Mouse (Mus musculus) left cerebral cortex, postnatal 25 days (tissue): ENCODE data around the gene Trpm2. TPM values are rescaled to one million over a fixed set of nuclear protein-coding genes. Genes with fewer than 3 reads are reported as not detected.
"Not testable (repeated sequence)": the region's sequence is repeated elsewhere in the genome, so short reads cannot be mapped to it uniquely, and the experiment has no call there.

Source experiments
- DNase-seq, 2 experiments: peaks; one replicate each; pipeline ENCODE4 v3.0.0; 2022; ENCODE audit warnings: low spot score in 2 of 2, mixed read lengths in 1 of 2
- intact Hi-C: fragments of 180-260 bp; cut with DNase I; formaldehyde crosslinking; loops from one replicate; pipeline ENCODE4 v1.15.1; 2025
- total RNA-seq, 2 experiments: library from RNA; stranded (reverse); gene quantifications; 2 replicates each; pipeline ENCODE4 v1.2.3; 2021

The Trpm2 gene
- 10 to 100 TPM; 32.3 to 44.9 TPM for total RNA-seq

DNA sequence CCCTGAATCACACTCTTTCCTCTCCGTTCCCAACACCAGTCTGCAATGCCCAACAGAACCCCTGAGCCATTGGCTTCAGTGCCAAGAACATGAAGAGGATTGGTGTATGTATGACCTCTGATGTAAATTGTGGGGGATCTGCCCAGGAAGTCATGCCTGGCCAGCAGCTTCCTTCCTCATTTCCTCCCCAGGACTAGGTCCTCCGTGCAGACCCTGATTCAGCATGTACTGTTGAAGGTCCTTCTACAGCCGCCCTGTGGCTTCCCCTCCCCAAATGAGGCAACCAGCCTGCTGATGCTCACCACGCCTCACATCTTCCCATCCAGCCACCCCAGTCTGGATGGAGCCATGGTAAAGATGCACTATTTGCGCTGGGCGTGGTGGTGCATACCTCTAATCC is at the start of gene Trpm2:
Gene Trpm2 (minus strand): TSS at position 83 of the 400 bp plus-strand sequence.
- intact Hi-C loops = no loop called here
- no peak for DNase-seq

DNA sequence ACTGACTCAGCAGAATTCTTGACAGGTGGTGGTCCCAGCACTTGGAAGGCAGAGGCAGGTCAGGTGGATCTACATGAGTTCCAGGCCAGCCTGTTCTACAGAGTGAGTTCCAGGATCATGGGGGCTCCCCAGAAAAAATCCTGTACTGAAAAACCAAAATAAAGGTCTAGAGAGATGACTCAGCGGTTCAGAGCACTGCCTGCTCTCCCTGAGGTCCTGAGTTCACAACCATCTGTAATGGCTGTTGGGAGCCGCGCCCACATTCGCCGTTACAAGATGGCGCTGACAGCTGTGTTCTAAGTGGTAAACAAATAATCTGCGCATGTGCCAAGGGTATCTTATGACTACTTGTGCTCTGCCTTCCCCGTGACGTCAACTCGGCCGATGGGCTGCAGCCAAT is 49.6 kb upstream of the Trpm2 start:
- intact Hi-C loops, DNase-seq: not testable (repeated sequence)

DNA sequence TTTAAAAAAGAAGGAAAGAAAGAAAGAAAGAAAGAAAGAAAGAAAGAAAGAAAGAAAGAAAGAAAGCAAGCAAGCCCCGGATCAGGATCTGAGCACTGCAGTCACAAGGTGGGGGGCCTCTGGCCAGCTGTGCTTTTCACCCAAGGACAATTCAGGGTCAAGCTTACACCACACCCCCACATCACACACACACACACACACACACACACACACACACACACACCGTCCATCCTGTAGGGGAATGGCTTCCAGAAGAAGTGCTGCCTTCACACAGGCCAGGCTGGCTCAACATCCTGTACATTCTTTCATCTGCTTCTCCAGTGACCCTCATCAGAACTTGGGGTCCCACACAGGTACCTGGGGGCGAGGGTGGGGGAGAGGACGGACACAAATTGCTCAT is 48.9 kb upstream of the Trpm2 start:
- no peak for DNase-seq
- intact Hi-C loops = no loop called here

DNA sequence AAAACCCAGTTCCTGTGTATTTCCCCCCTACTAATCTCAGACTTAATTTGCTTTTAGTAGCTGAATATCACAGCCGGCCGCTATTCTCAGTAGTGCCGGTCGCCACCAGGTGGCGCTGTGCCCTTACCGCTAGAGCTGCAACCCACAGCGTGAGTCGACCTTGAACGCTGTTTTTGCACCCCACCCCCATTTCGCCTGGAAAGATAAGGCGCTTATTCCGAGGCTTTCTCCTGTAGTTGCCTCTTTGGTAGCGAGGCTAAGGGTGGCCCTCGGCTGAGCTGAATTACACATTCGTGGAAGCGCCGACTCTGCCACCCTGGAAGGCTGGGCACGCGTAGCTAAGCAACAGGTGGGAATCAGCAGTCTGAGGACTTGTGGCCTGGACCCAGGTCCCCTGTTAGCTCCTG is 48.4 kb upstream of the Trpm2 start:
- intact Hi-C loops = no loop called here
- DNase-seq = peak; percentile 69 to 76

DNA sequence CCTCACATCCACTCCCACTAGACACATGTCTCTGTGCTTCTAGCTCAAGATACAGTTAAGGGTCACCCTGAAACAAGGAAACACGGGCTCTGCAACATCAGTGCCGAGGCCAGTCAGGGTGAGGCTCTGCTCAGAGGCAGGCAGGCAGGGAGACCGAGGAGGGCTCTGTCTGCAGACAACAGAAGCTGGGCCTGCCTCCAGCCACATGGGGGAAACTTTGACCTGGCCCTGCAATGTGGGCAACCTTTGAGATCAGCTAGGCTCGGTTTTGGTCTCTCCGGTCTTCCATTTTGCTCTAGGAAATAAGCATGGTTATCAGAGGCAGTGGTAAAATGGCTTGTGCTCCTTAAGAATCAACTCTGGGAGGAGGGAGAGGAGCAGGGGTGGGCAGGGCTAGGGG is 46.0 kb upstream of the Trpm2 start:
- intact Hi-C loops = no loop called here
- no peak for DNase-seq

DNA sequence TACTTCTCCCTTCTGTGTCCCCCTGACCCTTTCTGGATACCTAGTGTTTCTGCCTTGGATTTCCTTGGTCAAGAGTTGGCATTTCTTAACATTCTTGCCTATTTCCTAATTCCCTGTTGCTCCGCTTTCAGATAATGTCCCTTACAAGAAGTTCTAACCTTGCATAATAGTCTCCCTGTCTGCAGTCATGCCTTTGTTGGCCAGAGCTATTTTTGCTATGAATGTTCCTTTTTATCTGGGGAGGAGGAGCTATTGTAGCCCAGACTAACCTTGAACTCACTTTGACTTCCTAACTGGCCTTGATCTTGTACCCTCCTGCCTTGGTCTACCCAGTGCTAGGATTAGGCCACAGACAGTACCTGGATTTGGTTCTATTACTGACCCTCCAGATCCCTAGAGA is 45.1 kb upstream of the Trpm2 start:
- intact Hi-C loops = no loop called here
- no peak for DNase-seq

DNA sequence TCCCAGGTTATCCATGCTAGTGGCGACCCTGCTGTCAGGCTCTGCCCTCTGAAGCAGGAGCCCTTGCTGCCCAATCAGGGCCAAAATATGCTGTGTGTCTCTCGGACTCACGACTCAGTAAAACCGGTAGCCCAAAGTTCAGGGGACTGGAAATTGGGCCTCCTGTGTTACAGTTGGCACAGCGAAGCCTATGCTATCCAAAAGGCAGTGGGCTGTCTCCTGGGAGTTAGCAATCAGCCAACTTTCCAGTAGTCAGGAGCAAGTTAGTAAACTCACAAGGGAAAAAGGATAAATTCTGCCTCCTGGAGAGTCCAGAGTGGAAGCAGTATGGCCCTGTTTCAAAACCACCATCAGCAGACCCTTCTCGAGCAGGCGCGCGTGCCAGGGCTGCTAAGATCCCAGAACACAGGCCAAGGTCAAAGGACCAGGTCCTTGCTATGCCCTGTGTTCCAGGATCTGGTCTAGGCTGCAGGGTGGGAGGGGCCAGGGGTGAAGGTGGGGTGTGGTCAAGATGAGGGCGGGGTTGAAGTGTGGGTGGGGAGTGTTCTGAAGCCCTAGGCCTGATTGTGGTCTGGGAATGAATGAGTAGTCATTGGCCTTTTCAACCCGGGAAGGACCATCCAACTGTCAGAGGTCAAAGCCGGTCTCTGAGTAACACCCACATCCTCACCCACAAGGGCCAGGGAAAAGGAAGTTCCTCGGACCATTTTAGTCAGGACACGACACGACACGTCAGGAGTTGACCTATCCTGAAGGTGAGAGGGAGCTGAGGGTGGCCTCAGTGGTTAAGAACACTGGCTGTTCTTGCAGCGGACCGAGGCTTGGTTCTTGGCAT is 42.5 kb upstream of the Trpm2 start:
- no peak for DNase-seq
- intact Hi-C loops = no loop called here

DNA sequence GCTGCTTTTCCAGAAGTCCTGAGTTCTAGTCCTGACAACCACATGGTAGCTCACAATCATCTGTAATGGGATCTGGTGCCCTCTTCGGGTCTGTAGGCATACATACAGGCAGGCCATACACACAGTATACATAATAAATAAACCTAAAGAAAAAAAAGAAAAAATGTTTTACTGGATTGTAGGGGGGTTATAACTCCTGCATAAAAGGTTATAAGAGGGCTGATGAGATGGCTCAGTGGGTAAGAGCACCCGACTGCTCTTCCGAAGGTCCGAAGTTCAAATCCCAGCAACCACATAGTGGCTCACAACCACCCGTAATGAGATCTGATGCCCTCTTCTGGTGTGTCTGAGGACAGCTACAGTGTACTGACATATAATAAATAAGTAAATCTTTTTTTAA is 40.8 kb upstream of the Trpm2 start:
- intact Hi-C loops, DNase-seq: not testable (repeated sequence)

DNA sequence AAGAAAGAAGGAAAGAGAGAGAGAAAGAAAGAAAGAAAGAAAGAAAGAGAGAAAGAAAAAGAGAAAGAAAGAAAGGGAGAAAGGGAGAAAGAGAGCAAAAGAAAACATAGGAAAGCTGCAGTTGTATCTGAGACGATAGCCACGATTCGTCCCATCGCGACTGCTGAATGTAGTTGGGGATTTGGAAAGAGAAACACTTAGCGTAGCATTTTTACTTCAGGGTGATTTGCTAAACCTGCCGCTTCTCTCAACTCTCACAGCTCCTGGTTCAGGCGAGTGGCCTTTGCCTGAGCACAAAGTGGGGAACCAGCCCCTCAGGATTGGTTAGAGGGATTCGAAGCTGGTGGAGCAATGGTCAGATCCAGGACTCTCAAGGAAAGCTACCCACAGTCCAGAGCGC is 40.0 kb upstream of the Trpm2 start:
- intact Hi-C loops = no loop called here
- DNase-seq = no peak

DNA sequence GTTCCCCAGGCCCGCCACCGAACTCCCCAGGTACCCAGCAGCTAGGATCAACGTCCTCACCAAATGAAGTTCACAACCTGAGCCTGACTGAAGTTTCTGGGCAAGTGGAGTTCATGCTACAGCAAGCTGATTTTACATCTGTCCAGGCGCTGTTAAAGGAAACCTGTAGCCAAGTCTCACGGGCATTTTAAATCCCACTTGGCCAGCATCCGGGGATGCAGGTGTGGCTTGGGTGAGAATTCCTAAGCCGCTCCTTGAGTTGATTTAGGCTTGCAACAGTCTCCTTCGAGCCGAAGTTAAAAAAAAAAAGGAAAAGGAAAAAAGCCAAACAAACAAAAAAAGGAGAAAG is 39.6 kb upstream of the Trpm2 start, which contains the start of gene Pfkl:
Gene Pfkl (minus strand): TSS at position 139 of the 349 bp plus-strand sequence.
- DNase-seq = no peak
- intact Hi-C loops = loop anchor here (2.0 kb wide), 1 partner anchor 31 kb away; the partner anchor contains the start of gene 1810043G02Rik

DNA sequence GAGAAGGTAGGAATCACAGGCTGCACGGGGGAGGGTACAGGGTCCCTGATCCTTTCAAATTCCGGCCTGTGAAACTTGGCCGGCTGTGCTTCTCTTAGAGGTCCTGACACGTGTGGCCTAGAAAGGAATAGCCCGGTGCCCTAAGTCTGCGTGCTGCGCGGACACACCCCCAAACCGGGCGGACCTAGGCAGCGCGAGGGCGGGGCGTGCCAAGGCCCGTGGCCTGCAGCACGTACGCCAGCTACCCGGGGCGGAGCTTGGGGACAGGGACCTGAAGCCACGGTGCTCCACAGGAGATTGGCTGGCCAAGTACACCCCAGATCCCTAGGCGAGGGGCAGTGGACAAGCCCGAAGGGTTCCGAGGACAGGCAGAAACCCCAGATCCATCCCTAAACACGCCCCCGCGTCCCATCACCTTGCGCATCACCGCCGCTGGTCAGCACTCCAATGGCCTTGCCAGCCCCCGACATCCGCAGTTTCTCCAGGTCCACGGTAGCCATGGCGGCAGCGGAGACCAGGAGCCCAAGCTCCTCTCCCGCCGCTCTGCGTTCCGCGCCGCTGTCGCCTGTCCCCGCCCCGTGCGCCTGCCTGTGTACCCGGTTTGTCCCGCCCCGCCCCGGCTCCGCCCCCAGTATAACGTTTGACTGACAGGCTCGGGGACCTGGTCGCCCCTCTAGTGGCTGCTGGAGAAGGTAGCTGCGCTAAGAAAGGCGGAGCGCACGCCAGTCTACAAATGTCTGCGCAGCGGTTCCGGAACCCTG is 39.0 kb upstream of the Trpm2 start:
- DNase-seq = peak; percentile 91 to 97
- intact Hi-C loops = loop anchor here (2.0 kb wide), 1 partner anchor 31 kb away; the partner anchor contains the start of gene 1810043G02Rik

DNA sequence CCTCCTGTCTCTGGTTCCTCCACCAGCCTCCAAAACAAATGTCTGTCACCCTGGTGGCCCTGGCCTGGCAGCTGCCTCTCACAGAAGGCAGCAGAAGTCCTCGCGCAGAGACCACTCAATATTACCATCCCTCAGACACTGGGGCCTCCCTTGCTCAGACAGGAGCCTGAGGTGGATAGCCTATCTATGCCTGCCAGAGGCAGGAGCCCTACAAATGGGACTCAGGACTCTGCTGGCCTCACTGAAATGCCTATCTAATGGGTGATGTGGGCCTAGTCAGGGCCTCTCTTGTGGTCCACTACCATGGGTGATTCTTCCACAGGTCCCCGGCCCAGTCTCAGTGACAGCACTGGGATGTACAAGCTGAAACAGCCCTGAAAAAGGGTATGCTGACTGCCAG is 37.8 kb upstream of the Trpm2 start:
- intact Hi-C loops = loop anchor here (2.0 kb wide), 1 partner anchor 29 kb away; the partner anchor contains the start of gene 1810043G02Rik

DNA sequence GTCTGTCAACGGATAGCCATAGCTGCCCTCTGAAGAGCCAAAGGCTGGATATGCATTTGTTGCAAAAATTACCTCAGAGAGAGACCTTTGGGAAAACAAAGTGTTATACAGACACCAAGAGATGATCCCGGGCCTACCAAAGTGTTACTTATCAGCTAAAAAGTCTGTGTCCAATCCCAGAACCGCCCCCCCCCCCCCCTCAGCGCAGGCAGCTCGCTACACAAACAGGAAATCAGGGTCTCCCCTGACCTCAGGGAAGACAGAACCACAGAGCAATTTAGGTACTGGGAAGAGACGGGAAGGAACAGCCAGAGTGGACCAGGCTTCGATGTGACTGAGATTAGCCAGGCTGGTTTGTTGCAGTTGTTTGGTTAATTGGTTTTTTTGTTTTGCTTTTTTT is 36.8 kb upstream of the Trpm2 start:
- DNase-seq = no peak
- intact Hi-C loops = no loop called here

More for the DNA sequence above, 37.8 kb upstream of the Trpm2 start:
- DNase-seq = no peak

DNA sequence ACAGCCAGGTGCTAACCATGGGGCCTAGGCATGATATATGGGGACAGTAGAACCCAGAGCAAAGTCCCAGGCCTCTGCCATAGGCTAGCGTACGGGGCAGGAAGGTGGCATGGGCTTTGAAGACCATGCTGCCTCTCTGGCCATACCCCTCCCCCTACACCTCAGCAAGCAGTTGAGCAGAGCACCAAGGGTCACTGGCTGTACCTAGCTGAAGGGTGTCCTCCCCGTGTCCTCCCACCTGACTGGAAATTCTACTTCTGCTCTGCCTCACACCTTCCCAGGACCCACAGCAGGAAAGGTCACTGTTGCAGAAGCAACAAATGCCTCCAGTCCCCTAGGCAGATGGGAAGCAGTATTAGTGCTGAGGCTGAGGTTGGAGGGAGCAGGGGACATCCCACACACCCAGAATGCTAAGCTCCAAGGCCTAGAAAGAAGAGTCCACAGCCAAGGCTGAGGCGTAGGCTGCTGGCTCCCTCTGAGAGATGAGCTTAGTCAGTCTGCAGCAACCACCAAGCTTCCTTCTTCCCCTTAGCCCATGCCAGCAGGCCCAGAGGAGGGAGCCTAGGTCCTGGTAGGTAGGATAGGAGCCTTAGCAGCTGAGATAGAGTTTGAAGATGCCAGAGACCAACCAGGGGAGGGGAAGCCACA is 35.6 kb upstream of the Trpm2 start:
- intact Hi-C loops = no loop called here
- DNase-seq = peak in 1 of 2 experiments; percentile 72

DNA sequence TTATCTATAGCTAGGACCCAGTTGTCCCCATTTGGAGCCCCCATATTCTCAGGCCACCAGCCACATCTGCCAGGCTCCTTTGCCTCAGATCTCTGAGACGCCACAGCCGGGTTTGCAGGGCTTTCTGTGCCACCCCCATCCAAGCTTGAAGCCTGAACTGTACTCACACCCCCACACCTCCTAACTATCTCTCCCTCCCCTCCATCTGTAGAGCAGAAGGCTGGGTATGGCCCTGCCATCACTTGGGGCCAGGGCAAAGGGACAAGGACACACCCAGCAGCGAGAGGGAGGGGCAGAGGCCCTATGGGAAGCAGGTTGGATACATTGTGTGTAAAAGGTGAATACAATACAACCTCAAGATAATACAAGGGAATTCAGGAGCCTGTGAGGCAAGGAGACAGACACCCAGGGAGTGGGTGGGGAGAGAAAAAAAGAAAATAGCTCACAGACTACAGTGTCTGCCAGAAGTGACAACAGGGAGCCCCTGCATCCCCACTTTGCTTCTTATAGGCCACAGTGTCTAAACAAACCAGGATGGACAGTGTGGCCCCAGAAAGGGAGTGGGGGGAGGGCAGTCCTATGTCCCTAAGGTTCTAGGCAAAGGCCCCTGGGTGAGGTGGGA is 34.2 kb upstream of the Trpm2 start:
- intact Hi-C loops = loop anchor here (5.0 kb wide), 1 partner anchor 383 kb away; no protein-coding TSS in a partner anchor
- DNase-seq = peak; percentile 63 to 84

DNA sequence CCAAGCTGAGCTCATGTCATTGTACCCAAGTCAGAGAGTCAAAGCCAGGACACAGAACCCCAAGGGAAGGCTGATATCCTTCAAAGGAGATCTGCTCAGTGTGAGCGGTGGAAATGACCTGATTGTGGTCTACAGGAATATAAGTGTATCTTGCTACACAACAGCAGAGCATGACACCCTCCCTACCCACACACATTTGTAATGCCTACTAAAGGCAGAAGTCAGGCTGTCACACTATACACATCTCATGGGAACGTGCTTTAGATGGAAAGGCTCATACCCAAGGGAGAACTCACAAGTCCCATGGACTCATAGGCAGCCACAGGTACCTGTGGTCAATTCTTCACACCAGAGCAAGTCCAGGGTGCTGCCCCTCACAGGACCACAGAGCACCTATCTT is 32.0 kb upstream of the Trpm2 start:
- DNase-seq = peak in 1 of 2 experiments; percentile 57
- intact Hi-C loops = loop anchor here (5.0 kb wide), 1 partner anchor 385 kb away; no protein-coding TSS in a partner anchor

DNA sequence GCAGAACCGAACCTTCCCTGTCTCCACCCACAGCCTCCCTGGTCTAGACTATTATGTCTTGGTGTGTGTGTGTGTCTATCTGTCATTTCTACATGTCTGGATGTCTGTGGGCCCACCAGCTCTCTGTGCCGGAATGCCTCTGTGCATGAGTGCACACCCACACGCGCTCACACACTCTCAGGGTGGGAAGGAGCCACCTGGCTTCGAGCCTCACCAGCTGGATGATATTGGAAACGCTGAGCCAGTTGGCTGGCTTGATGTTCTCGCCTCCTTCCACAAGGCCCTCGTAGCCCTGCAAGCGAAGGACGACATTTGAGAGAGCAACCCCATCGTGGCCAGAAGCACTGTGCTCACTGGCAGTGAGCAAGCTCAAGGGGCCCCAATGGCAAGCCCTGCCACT is 31.4 kb upstream of the Trpm2 start:
- peak; percentile 91 to 98 for DNase-seq
- intact Hi-C loops = loop anchor here (5.0 kb wide), 1 partner anchor 386 kb away; no protein-coding TSS in a partner anchor

DNA sequence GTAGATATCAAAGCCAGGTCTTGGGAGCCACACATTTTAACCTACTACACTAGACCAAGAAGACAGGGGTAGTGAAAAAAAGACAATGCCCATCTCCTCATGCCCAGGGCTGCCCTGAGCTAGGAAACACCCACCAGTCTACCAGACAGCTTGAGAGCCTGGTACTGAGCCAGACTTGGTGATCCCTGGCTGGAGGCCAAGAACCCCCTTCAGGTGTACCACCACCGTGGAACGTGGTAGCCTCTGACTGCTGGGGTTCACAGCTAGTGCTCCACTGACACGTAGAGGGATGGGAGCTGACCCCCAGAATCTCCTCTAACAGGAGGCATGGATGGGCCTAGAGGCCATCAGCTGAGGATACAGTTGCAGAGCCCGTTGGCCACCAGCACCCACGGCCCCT is 29.8 kb upstream of the Trpm2 start:
- DNase-seq = no peak
- intact Hi-C loops = loop anchor here (5.0 kb wide), 1 partner anchor 387 kb away; no protein-coding TSS in a partner anchor

DNA sequence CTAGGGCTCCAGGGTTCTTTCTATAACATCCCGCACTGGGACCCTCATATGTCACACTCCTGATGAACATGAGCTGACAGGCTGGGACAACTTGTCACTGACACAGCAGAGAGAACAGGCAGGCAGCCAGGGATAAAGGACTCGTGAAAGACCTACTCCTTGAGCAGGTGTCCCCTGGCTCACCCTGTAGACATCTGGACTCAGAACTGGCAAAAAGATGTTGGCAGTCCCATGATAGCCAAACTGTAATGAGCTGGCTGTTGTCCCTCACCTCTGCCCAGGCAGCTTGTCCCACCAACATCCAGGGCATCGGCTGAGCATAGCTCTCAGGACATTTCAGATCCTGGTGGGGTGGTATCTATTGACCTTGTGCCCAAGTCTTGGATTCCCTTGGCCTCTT is 25.3 kb upstream of the Trpm2 start:
- intact Hi-C loops = no loop called here
- DNase-seq = no peak
